Mouse (Mus musculus) retina, postnatal 7 days (tissue): ENCODE results near the gene Slx4ip.

ENCODE experiments used
- DNase-seq: peaks from one replicate; pipeline ENCODE4 v3.0.0-alpha.2; 2012; ENCODE audit warnings: low read depth, low spot score

Gene Slx4ip

DNA sequence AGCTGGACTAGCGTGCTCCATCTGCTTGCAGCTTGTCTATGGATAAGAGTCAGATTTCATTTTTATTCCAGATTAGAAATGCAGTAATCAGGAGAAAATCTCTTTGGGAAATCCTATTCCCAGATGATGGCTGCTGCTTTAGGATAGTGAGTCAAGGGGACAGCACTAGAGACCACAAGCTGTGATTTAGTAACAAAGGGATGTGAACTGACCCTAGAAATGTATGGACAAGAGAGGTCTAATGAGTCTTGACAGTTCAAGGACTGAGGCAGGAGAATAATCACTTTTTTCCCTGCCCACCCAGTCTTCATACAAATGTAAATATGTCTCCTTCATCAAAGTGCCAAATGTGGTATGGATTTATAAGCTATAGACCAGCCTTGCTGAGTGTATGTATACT is 172.8 kb downstream of the Slx4ip start:
- DNase-seq, result no peak

DNA sequence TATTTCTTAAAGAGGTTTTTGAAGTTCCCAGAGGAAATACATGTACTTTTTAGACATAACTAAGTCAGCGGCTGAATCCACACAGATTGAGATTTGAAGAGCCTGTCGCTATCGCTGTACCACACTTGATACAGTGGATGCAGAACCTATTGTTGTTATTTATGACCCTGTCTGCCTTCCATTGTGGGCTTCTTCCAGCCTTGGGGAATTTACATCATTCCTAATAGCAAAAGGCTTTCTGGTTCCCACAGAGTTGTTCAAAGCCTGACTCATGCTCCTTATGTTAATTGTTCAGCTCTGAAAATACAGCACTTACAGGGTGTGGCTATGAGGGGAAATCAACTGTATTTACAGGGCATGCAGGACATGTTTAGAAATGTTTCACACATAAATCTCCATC is 173.5 kb downstream of the Slx4ip start:
- DNase-seq, result no peak

DNA sequence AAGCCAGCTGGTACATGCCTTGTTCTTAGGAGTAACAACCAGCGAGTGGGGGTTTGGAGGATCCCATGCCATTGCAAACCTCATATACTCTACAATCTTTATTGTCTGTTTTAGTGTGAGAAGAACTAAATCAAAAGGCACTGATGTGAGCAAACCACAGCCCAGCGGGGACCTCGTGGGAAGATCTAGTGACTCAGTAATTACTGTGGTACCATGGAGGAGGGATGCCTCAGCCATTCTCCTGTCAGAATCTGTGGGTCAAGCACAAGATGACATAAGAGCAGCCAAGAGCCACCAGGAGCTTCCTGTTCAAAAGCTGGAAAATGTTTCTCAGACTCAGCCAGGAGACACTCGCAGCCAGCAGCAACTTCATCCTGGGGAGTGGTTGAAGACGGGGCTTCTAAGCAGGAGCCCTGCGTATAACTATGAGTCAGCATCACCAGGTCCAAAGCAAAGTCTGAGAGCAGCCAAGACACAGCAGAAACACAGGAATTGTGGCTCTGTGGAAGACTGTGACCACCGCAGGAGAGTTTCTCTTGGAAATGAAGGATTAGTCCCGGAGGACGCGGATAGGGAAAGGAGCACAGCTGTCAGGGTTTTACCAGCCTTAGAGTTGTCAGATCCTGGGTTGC is 176.6 kb downstream of the Slx4ip start:
- no peak for DNase-seq

DNA sequence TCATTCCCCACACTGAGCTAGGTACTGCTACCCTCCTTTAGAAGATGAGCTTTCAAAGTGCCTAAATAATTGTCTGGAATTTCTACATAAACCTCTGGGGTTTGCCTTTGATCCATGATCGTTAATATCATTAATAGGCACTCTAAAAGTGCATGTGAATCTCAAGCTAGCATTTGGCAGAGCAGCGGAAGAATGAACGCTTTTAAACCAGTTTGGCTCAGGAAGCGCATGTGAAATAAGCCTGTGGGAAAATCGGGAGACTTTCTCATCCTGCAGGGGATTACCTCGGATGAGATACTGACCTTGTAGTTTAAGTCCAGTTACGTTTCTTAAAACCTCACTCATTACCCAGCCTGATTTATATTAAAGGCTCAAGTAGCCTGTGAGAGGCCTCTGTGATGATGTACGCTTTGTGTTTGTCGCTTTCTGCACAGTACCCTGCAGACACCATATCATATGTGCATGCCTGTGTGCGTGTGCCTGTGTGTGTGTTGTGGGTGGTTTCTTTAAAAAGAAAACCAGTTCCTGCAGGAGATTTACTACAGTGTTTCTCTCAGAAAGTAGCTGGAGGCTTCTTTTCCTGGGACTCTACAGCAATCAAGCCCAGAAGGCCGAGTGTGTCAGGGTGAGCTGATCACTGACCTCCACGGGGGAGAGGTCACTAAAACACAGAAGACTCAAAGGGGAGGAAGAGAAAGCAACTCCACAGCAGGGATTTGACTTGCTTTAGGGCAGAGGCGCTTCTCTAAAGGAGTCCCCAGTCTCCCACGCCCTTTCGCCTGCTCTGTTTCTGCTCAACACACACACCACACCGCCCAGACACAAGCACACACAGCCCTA is 182.7 kb downstream of the Slx4ip start:
- no peak for DNase-seq

DNA sequence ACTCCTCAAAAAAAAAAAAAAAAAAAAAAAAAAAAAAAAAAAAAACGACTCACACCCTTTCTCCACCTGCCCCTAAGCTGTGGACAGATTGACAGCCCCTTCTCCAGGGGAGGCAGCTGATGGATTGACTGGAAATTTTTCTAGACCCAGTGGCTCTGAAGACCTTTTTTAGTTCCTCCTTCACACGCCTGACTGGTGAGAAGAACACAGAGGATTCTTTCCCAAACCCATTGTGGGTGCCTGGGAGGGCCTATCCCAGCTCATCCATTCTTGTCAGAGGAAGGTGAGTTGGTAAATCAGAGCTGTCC is 183.2 kb downstream of the Slx4ip start:
- DNase-seq, result no peak

DNA sequence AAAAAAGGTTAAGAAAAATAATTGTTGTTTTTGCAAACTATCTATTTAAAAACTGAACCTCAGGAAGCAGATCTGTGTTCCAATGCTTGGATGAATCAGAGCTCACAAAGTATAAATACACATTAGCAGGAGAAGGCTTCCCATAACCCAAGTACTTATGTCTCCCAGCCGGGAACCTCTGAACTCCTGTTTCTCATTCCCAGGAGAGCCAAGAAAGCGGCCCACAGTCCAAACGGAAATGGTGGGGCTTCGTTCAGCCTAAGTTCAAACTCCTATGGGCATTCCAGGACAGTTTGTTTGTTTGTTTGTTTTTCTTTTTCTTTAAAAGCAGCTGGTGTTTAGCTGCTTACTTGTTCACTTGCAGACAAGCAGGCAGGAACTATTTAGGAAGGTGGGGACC is 187.8 kb downstream of the Slx4ip start:
- no peak for DNase-seq

DNA sequence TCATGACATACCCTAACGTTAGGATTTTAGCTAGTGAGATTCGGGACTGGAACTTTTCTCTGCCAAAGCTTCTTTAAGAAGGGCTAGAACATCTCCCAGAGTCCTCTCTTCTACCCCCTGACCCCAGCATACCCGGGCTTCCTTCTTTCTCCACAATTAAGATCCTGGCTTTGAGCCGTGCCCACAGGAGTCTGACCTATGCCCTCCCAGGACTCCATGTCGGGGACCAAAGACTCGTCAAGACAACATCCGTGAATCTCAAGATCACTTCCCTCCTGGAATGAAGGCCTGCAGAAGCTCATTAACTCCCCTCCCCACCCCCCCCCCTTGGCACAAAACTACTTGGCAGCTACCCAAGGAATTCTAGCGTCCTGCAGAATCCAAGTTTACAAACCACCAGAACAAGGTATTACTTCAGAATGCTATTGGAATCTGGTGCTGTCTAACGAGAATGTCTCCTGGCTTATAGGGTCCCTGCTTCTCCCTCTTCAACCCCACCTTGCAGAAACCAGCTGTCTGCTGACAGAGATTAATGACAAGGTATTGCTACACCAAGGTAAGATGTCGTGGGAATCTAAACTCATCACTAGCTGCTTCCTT is 188.8 kb downstream of the Slx4ip start:
- DNase-seq, result no peak

DNA sequence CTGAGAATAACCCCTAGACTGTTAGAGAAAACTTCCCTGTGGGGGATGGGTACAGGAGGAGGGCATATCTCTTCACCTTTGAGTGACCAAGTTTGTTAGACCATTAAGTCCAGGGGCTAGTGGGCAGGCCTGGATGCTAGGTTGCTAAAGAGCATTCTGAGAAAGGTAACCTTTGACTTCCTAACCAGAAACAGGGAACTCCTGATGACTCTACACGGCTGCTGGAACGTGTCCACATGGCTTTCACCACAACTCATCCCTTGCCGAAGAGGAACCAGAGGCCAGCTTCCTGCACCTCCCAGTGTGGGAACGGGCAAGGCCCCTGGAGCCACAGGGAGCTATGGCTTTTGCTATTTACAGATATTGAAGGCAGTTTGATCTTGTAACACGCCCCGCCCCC is 189.4 kb downstream of the Slx4ip start:
- no peak for DNase-seq

DNA sequence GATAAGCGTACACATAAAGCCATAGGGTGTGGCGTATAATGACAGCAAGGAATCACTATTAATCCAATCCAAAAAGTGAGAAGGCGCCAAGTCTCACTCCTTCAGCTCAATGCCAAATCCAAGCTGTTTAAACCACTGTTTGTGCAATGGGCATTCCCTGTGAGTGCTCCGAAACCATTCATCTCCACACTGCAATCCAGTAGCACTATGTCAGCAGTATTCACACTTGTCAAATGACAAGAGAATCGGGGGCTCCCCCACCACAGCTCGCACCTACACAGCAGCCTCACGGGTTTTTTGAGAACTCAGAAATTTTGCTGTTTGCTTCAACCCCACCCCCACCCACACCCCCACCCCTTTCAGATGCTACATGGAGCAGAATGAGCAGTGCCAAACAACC is 190.0 kb downstream of the Slx4ip start:
- no peak for DNase-seq

DNA sequence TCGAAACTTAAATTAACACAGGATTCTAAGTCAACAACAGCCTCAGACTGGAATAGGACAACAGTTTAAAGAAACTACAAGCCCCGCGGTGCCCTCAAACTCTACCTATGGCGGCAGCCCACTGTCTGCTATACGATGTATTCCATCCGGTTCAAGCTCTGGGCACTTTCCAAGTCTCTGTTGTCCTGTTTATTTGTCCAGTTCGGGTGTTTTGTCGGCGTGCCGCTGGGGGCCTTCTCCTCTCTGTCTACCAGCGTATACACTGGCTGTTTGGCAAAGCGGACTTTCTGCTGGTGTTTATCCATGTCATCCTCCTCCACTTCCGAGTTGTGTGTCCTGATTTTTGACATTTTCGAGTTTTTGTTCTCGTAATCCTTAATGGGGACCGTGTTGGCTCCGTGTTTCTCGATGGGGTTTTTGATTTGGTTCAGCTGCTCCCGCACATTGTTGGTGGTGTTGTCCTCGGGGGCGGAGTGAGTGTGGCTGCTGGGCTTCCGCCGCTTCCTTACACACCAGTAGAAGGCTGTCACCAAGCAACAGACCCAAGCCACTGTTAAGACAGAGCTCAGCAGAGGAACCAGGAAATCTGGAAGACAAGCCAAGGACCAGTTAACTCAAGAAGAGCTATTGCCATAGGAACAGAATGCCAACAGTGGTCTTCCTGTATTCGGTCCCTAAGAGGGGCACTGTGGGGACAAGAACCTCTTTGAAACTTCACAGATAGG is 192.0 kb downstream of the Slx4ip start:
- no peak for DNase-seq

DNA sequence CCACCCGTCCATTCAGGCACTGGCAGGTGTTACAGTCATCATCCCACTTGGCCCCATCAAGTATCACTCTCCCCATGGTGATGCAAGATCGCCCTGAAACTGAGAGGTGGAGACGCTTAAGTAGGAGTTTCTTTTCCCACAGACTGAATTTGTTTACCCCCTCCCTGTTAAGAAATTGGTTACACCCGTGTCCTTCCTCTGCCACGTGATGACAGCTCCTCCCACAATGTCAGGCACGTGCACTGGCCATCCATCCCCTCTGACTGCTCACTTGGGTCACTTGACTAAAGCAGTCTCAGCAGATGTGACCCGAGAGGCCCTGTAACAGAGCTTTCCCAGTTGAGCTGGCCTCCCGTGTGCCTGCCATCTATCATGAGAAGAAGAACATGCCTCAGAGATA is 194.2 kb downstream of the Slx4ip start:
- DNase-seq, result no peak

DNA sequence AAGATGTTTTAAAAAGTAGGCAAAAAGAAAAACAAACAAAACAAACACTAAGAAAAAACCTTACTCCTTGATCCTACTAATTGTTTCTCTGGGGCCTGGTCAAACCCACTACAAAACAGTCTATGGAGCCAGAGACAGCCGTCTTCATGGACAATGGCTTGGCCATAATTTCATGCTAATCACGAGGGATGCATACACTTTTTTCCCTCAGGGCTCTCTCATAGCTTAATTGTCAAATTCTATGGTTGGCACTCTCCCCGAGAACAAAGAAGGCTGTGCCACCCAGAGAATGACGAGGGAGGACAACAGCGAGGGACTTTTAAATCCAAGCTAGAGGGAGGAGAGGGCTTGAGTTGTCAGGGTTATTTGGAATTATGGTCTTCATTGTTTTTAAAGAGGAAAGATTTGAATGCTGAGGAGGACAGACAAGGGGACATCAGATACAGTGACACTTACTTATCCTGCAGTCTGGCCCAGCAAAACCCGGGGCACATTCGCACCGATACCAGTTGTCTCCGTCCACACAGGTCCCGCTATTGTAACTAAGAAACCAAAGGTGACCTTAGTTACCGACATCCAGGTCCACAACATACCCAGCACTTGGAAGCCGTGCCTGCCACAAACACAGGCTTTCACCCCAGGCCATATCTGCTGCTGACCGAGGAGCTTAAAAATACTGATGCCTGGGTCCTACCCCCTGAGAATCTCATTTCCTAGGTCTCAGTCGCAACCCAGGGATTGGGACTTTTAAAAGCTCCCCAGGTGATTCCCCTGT is 195.8 kb downstream of the Slx4ip start:
- no peak for DNase-seq

DNA sequence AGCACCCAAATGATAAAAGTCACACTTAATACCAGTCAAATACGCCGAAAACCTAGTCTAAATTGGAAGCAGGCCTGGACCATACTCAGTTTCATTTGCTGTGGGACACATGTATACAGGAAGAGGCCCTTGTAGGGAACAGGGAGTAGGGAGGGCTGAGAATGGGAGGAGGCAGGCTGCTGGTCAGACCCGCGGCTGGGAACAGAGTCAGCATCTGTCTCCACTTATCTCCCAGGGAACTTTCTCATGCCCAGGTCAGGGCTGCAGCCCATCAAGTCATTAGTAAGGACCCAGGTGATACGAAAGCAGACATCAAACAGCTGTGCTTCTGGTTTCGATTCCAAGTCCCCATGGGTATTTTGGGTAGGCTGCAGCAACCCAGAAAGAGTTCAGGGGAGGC is 196.7 kb downstream of the Slx4ip start:
- no peak for DNase-seq

DNA sequence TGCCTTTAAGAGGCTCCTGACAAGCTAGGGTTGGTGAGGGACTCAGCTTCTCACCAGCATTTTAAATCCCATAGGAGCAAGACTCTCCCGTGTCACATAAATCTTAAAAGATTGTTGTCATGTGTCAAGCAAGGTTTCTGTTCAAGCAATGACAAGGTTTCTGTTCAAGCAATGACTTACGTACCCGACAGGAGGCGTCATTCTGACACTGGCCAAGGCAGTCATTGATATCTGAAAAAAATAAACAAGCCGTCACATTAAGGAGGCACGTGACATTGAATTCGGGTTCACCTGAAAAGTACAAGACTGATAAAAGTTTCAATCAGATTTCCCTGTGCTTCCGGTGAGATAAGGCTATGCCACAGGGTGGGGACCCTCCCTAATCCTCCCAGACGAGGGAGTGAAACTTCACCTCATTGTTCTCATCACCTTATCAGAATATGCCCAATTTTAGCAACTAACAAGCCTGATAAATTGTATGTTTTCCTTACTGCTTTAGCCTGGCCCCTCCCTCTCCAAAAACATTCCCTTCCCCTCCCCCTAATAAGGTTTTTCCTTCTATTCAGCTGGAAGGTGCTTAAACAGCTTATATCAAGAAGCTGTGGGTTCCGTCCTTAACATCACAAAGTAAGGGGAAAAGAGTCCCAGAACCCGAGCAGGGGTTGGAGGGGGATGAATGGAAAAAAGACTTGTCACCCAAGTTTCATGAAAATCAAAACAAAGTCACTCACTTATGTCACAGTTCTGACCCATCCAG is 200.9 kb downstream of the Slx4ip start:
- no peak for DNase-seq

DNA sequence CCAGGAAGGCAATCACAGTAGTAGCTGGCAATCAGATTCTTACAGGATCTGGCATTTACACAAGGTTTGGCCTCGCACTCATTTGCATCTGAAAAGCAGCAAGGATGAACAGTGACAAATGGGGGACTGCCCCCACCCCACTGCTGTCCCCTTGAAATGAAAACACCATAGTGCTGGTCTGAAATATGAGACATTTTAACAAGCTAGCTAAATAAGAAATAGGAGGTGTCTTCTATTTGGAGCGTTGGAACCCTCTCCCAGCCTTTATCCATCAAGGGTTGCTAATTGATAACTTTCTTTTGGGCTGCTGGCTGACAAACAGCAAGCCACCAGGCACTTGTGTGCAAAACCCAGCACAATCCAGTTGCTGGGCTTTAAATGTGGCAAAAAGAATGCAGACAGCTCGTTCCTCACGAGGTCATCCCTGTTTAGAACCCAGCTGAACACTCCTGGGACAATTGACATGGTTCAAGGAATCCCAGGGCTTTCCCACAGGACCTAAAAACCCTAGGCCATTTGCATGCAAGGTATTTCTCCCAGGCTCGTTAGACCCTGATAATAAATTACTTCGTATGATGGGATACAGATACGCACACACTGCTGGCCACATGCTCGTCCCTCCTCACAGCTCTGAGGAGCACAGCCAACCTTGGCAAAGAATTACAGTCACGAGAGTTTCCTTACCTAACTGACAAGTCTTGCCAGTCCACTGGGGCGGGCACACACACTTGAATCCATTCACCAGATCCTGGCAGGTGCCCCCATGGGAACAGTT is 201.7 kb downstream of the Slx4ip start:
- DNase-seq, result no peak

DNA sequence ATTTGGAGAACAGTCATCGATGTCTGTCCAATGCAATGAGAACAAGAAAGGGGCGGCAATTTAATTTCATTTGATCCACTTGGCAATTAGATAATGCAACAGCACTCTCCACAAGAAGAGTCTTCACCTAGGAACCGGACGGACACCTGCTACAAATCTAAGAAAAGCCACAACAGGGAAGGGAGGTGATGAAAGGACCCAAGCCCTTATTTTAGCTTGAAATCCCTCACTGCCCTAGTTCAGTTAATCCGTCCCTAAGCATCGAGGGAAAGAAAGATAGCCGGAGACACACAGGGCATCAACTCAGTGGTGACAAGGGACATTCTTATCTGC is 202.2 kb downstream of the Slx4ip start:
- no peak for DNase-seq

DNA sequence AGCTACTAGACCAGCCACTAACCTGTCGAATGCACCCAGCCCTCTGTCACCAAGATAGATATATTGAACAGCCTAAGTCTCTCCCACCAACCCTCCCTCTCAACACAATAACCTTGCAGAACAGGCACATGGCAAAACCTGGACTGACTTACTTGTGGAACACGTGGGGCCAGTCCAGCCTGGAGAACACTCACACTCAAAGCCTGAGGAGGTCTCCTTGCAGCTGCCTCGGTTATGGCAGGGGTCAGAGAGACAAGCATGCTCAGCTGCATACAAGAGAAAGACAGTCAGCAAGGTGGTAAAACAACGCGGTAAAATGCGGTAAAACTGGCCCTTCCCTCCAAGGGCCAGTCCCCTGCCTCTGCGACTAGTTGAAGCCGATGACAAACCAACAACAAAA is 203.3 kb downstream of the Slx4ip start:
- DNase-seq, result no peak

DNA sequence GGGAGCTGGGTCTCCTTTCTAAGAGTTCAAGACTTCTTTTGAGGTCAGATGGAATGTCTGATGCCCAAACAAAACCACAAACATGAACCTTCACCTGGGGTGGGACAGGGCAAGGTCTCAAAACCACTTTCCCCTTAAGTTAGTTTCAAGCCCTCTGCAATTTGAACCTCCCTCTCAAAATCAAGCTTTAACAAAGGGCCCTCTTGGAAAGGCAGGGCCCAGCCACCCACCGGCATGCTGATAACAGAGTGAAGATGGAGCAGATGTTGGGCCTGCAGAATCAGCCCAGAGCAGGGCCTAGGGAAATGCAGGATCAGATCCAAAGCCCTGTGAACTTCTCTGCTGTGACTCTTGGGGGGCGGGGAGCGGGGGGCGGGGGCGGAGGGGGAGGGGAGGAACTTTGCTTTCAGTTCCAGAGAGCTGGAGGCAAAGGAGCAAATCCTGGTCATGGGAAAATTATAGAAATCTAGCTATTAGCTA is 206.0 kb downstream of the Slx4ip start:
- DNase-seq, result no peak

DNA sequence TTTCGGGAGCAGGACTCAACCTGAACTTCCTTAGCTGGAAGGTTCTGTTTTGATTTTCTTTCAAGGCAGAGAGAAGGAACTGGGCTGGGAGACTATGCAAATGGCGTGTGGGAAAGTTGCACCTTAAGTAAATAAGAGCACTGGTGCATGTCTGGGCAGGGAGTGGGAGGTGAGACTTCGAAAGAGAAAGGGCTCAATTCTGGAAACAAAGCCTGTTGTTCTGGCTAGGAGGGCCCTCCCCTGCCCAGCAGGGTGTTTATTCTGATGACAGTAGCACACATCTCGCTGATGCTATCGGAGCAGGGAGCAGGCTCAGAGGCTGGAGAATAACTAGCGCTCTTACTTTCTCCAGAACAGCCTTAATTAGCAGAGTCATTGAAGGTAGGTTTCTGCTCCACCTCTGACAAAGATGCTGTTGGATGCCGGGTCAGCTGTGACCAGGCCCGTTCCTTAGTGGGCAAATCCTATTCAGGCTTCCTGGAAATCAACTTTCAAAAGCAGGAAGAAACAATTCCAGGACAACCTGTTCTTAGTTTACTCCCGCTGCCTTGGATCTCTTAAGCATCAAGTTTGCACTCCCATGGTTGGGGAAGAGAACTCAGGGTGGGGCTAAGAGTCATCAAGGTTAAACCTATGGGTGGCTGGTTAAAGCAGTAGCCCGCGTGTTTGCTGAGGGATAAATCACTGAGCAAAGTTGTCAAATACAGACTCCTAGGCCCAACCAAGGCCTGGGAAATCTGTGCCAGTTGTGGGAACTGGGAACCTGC is 207.4 kb downstream of the Slx4ip start:
- no peak for DNase-seq
